Mouse (Mus musculus) small intestine, adult 2 months (tissue): ENCODE results near the gene Med12l. TPM values are rescaled to one million over a fixed set of nuclear protein-coding genes. Genes with fewer than 3 reads are reported as not detected.

Experiments used
- H3K27ac ChIP-seq: fragments of 200-500 bp; 2 replicates; pipeline ENCODE4 v1.5.1; 2012; ENCODE audit warnings: low read depth, low read length, control low read depth, inconsistent platforms; ENCODE audit not compliant: insufficient read depth
- H3K27me3 ChIP-seq: fragments of 200-500 bp; 2 replicates; pipeline ENCODE4 v1.6.1; 2012; ENCODE audit warnings: mild to moderate bottlenecking, moderate library complexity, low read length, inconsistent platforms; ENCODE audit not compliant: control insufficient read depth, insufficient read depth
- H3K36me3 ChIP-seq: fragments of 200-500 bp; 2 replicates; pipeline ENCODE4 v1.6.1; 2012; ENCODE audit warnings: mild to moderate bottlenecking, low read length, control low read depth, inconsistent platforms; ENCODE audit not compliant: control insufficient read depth, insufficient read depth
- H3K4me1 ChIP-seq: fragments of 200-500 bp; 2 replicates; pipeline ENCODE4 v1.6.1; 2012; ENCODE audit warnings: low read length, inconsistent platforms, mixed read lengths; ENCODE audit not compliant: control insufficient read depth, insufficient read depth, insufficient read length
- H3K4me3 ChIP-seq: fragments of 200-500 bp; 2 replicates; pipeline ENCODE4 v1.5.1; 2012; ENCODE audit warnings: low read depth, mild to moderate bottlenecking, control low read depth, inconsistent platforms, low read length, moderate library complexity
- CTCF ChIP-seq: fragments of 200-500 bp; IDR thresholded peaks from 2 replicates; pipeline ENCODE4 v1.5.1; 2012; ENCODE audit warnings: low read depth, mild to moderate bottlenecking, control low read depth, inconsistent platforms, low read length, moderate library complexity, mixed read lengths; ENCODE audit not compliant: insufficient replicate concordance, insufficient read length; ENCODE audit errors: extremely low read depth
- POLR2A ChIP-seq: fragments of 200-500 bp; IDR thresholded peaks from 2 replicates; pipeline ENCODE4 v1.6.1; 2012; ENCODE audit warnings: low read depth, mild to moderate bottlenecking, control low read depth, inconsistent platforms, low read length, moderate library complexity
- WGBS: fragments of 180-500 bp; shearing (Covaris S2); methylation state at CpG from one replicate; pipeline ENCODE4 v1.1.7; 2018; 5-methylcytosine and 5-hydroxymethylcytosine counted together
- polyA plus RNA-seq: library from polyadenylated mRNA; depleted of rRNA; stranded (reverse); fragments of >200 nt; gene quantifications from 2 replicates; pipeline ENCODE4 v1.2.3, GENCODE M21; 2012

Gene Med12l
- polyA plus RNA-seq, 1 experiment, result 0.43 TPM

DNA sequence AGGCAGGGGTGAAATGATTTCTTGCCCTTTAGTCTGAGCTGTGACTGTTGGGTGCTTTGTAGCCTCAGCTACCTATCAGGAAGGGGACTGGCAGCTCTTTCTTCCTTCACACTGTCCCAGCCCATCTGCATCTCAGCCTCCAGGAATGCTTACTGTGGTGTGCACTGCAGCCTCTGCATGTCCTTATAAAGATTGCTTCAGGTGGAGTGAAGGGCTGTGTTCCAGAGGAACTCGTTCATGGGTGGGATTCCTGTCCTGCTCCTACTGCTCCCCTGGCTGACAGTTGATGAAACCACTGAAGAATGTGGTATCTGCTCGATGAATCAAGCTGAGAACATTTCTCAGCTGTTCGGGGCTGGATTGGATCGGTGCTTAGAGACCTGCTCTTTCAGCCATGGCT is 181.7 kb downstream of the Med12l start:
- TF ChIP-seq CTCF (no peak), POLR2A (no peak)
- no peaks in the 10 kb centered on the region for H3K36me3 ChIP-seq
- WGBS, result 78% methylated on average over 4 of the region's 4 CpGs
- H3K4me3 ChIP-seq, result no peak overlapping the region
- no peaks in the 10 kb centered on the region for H3K27me3 ChIP-seq
- H3K4me1 ChIP-seq, result no peaks in the 10 kb centered on the region
- H3K27ac ChIP-seq, result no peak overlapping the region

- Histone ChIP-seq H3K27ac (no peak overlapping the region), H3K4me3 (no peak overlapping the region), H3K4me1 (no peaks in the 10 kb centered on the region), H3K36me3 (no peaks in the 10 kb centered on the region), H3K27me3 (no peaks in the 10 kb centered on the region)
- TF ChIP-seq POLR2A (no peak), CTCF (no peak)
- 93% methylated on average over 6 of the region's 6 CpGs for WGBS
Measured at GRCm38 (mm10) chr3:59191674-59192073, 186.0 kb downstream of the Med12l start.

GRCm38 (mm10) chr3:59194099-59194498 is 188.5 kb downstream of the Med12l start:
- H3K36me3 ChIP-seq, result no peaks in the 10 kb centered on the region
- no peak overlapping the region for H3K27ac ChIP-seq
- H3K4me1 ChIP-seq, result no peaks in the 10 kb centered on the region
- no peaks in the 10 kb centered on the region for H3K27me3 ChIP-seq
- no peak for TF ChIP-seq CTCF
- TF ChIP-seq POLR2A, result no peak
- WGBS, result 90% methylated on average over 7 of the region's 7 CpGs
- H3K4me3 ChIP-seq, result no peak overlapping the region

GRCm38 (mm10) chr3:59194938-59195337 is 189.3 kb downstream of the Med12l start, which contains the start of gene Gpr87:
Gene Gpr87 (minus strand): TSS chr3:59195104.
- WGBS, result 78% methylated on average over 7 of the region's 7 CpGs
- no peak within 1 kb of the TSS for H3K4me3 ChIP-seq
- H3K36me3 ChIP-seq, result no peaks in the 10 kb centered on the region
- H3K27ac ChIP-seq, result no peak within 1 kb of the TSS
- TF ChIP-seq POLR2A (no peak), CTCF (no peak)
- H3K27me3 ChIP-seq, result no peaks in the 10 kb centered on the region
- H3K4me1 ChIP-seq, result no peaks in the 10 kb centered on the region

GRCm38 (mm10) chr3:59197329-59197948 is 191.8 kb downstream of the Med12l start:
- no peak overlapping the region for H3K4me3 ChIP-seq
- no peaks in the 10 kb centered on the region for H3K27me3 ChIP-seq
- TF ChIP-seq CTCF (no peak), POLR2A (no peak)
- no peak overlapping the region for H3K27ac ChIP-seq
- no peaks in the 10 kb centered on the region for H3K36me3 ChIP-seq
- WGBS, result 74% methylated on average over 4 of the region's 4 CpGs
- no peaks in the 10 kb centered on the region for H3K4me1 ChIP-seq

DNA sequence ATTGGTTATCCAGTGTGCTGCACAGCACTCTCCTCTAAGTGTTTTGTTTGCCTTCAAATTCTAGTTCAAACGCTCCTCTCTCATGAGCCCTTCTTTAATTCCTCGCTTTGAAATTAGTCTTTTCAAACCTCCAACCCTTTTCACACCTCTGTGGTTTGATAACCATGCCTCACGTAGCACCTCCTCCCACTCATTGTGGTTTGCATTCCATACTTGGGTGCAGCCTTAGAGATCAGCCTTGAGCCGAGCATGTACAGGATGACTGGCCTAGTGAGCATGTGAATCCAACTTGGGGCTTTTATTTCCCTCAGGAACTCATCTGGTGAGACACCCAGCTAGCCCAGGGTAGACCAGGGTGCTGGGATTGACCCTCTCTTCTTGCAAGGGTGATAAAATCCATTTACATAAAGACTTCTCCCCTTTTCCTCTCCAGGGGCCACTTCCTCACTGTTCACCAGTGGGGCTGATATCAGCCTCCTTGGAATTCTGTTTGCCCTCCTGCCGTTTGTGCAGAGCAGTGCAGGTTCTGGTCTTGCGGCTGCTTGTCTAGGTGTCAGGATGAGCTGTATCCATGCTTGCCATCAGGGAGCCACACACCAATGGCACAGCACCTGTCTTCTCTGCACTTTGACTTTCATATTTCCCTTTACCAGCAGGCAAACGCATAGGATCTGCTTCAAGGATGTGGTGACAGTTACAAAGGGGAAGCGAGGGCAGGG is 198.3 kb downstream of the Med12l start:
- WGBS, result 61% methylated on average over 8 of the region's 8 CpGs
- TF ChIP-seq POLR2A (no peak), CTCF (no peak)
- H3K27me3 ChIP-seq, result no peaks in the 10 kb centered on the region

DNA sequence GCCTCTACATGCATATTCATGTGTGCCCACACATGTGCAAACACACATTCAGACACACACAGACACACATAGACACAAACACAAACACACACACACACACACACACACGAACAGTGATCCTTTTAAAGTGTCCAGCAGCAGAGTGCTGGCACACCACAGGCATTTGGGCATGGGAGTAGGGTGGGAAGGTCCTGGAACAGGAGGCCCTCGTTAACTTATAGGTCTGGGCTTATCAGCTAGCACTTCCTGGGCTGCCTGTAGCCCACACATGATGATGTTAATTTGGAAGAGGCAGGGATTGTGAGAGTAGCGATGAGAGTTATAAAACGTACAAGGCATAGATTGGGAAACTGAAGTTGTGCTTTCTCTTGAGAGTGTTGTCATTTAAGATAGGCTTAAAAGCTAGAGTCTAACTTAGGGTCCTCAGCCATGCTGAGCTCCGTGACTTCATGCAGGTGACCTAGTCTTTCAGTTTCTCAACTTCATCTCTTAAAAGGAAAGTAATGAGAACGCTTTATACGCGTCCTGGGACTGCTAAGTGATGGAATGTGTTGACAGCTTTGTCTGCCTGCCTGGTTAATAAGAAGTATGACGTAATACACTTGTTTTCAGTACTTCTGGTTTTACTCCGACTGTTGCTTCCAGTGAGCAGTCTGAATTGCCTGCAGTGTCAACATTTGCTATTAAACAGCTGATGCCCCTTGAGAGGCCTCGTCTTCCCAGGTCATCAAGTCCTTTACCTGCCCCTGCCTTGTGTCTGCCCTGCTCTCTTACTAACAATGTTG is 199.3 kb downstream of the Med12l start:
- 55% methylated on average over 11 of the region's 11 CpGs for WGBS
- TF ChIP-seq POLR2A (no peak), CTCF (no peak)

More for the DNA sequence above, 198.3 kb downstream of the Med12l start:
- no peaks in the 10 kb centered on the region for H3K4me1 ChIP-seq
- H3K4me3 ChIP-seq, result no peak overlapping the region
- H3K27ac ChIP-seq, result no peak overlapping the region
- no peaks in the 10 kb centered on the region for H3K36me3 ChIP-seq

More for the DNA sequence above, 199.3 kb downstream of the Med12l start:
- Histone ChIP-seq H3K4me1 (no peaks in the 10 kb centered on the region), H3K27me3 (no peaks in the 10 kb centered on the region), H3K4me3 (no peak overlapping the region), H3K27ac (no peak overlapping the region), H3K36me3 (no peaks in the 10 kb centered on the region)
